Mouse (Mus musculus) bone marrow, adult 2 months (tissue): ENCODE results near the gene Nccrp1. TPM values are rescaled to one million over a fixed set of nuclear protein-coding genes. Genes with fewer than 3 reads are reported as not detected.
A peak's percentile ranks its signal among the peaks of the same experiment; 100 is the strongest.

Experiments
- H3K27ac ChIP-seq: fragments of 200-500 bp; 2 replicates; pipeline ENCODE4 v1.5.1; 2012; ENCODE audit warnings: low read depth, mild to moderate bottlenecking, control low read depth, inconsistent platforms, low read length; ENCODE audit not compliant: control insufficient read depth, poor library complexity, insufficient read depth
- H3K4me1 ChIP-seq: fragments of 200-500 bp; 2 replicates; pipeline ENCODE4 v1.6.1; 2011; ENCODE audit warnings: low read length; ENCODE audit not compliant: control insufficient read depth, insufficient read depth
- H3K4me3 ChIP-seq: fragments of 200-500 bp; replicated peaks from 2 replicates; pipeline ENCODE3; 2011; ENCODE audit warnings: mild to moderate bottlenecking, low read depth, low read length, control low read depth; ENCODE audit not compliant: control insufficient read depth
- CTCF ChIP-seq: fragments of 200-500 bp; IDR thresholded peaks from 2 replicates; pipeline ENCODE4 v1.5.1; 2011; ENCODE audit warnings: low read length, control low read depth; ENCODE audit not compliant: control insufficient read depth, insufficient read depth
- POLR2A ChIP-seq: fragments of 200-500 bp; IDR thresholded peaks from 2 replicates; pipeline ENCODE4 v1.6.1; 2011; ENCODE audit warnings: low read depth, mild to moderate bottlenecking, control low read depth, low read length, borderline replicate concordance; ENCODE audit not compliant: control insufficient read depth
- WGBS: fragments of 180-500 bp; shearing (Covaris S2); methylation state at CpG from one replicate; pipeline ENCODE4 v1.1.7; 2018; 5-methylcytosine and 5-hydroxymethylcytosine counted together
- polyA plus RNA-seq: library from polyadenylated mRNA; stranded (reverse); fragments of >200 nt; gene quantifications from 2 replicates; pipeline ENCODE4 v1.2.4, GENCODE M21; 2011; ENCODE audit warnings: low replicate concordance; ENCODE audit not compliant: missing spikeins, insufficient read depth, insufficient read length

The Nccrp1 gene
- polyA plus RNA-seq, 1 experiment: not detected

DNA sequence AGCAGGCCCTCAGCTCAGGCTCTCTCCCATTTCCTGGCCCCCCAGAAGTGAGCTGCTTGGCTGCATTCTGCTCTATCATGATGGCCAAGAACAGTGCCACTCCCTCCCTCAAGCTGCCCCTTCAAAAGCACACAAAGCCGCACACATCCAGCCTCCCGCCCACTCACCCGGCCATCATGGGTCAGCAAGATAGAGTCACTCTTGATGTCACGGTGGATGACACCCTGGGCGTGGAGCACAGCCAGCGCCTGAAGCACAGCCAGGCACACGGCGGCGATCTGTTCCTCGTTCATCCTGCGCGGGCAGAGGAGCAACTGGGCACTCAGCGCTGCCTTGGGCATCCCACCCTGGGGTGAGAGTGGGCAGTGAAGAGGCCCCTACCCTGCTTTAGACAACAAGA is 15.3 kb upstream of the Nccrp1 start:
- Histone ChIP-seq H3K27ac (no peak overlapping the region), H3K4me1 (no peaks in the 10 kb centered on the region), H3K4me3 (no peak overlapping the region)
- WGBS: 89% methylated on average over 13 of the region's 13 CpGs
- no peak for TF ChIP-seq POLR2A
- TF ChIP-seq CTCF: no peak

DNA sequence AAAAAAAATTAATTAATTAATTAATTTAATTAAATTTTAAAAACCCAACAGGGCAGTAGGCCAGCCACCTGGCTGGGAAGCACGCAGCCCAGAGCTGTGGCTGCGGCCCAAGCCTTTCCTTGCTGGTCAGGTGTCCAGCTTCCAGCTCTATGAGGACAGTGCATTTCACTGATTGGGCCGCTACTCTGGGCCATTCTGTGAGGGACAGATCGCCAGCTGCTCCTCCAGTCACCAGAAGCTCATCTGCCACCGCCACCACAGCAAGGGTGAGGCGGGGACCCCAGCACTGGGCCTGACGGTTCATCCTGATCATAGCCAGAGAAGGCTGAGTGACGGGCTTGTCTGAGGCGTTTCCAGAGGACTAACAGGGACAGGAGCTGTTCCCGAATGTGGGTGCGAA is 14.9 kb upstream of the Nccrp1 start:
- Histone ChIP-seq H3K4me1 (no peaks in the 10 kb centered on the region), H3K4me3 (no peak overlapping the region), H3K27ac (no peak overlapping the region)
- TF ChIP-seq CTCF: no peak
- TF ChIP-seq POLR2A: no peak
- 90% methylated on average over 11 of the region's 11 CpGs for WGBS

DNA sequence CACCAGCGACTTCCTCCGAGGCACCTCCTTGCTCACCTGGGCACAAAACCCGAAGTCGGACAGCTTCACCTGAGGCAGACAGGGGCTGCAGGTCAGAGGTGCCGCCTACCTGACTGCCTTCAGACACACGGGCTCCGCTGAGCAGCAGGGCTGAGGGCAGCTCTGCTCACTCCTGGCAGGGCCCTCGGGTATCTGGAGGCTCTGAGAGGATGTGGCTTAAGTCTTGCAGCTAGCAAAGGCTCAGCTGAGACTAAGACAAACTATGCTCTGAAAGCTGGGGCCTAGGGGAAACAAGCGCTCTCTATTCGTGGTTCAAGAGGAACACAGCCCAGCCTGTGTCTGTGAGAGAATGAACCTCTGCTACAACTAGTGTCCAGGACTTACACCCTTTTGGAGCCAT is 13.8 kb upstream of the Nccrp1 start:
- 84% methylated on average over 10 of the region's 10 CpGs for WGBS
- no peaks in the 10 kb centered on the region for H3K4me1 ChIP-seq
- TF ChIP-seq POLR2A (no peak), CTCF (no peak)

DNA sequence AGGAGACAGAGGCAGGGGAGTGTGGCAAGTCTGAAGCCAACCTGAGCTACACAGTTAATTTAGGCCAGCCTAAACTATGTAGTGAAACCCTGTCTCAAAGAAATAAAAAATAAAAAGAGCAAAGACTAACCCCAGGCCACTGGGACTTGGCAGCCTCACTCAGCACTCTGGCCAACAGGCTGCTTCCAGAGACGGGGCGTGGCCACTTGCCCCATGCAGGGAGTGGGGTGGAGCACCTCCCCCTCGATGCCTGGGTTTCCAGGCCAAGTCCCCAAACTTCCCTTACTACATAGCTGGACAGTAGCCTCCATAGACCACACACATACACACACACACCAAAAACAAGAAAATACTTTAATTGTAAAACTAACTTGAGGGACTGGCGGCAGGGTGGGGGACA is 11.4 kb upstream of the Nccrp1 start:
- TF ChIP-seq CTCF (no peak), POLR2A (no peak)
- Histone ChIP-seq H3K27ac (no peak overlapping the region), H3K4me3 (no peak overlapping the region), H3K4me1 (no peaks in the 10 kb centered on the region)
- WGBS: 56% methylated on average over 4 of the region's 4 CpGs

More for the DNA sequence above, 13.8 kb upstream of the Nccrp1 start:
- H3K4me3 ChIP-seq: no peak overlapping the region
- no peak overlapping the region for H3K27ac ChIP-seq

DNA sequence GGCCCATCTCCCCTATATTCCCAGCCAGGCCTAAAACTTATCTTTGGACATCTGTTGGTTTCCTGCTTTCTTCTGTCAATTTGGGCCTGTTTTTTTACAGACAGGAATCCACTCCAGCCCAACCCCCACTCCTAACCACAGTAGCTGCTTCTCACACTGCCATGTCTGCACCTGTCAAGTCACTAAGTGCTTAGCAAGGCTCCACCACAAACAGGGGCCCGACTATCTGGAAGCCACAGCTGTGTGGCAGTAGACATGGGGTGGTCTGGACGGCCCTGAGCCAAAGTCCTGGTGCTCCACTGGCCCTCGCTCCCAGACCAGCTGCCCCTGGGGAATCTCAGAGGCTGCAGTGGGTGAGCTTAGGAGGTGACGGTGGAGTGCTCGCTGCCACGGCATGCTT is 10.7 kb upstream of the Nccrp1 start:
- TF ChIP-seq POLR2A (no peak), CTCF (no peak)
- no peak overlapping the region for H3K4me3 ChIP-seq
- 29% methylated on average over 6 of the region's 6 CpGs for WGBS
- peak overlapping the region; percentile 25; the same call in 1 of the 2 replicates for H3K27ac ChIP-seq
- no peaks in the 10 kb centered on the region for H3K4me1 ChIP-seq

DNA sequence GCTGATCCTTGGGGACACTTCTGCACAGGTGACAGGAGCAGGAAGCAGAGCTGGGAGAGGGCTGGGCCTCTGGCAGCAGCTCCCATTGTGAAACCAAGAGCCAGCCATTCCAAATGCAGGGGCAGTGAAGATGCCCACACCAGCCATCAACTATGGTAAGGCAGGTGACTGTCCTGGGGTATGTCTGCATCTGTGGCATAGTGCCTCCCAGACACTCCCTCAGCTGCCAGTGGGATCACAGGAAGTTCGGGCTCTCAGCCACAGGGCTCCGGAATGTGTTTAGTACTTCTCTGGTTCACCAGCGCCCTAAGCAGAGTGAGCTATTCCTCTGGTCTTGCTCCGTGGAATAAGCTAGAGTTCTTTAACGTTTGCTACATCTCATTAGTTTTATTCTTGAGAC is 10.0 kb upstream of the Nccrp1 start:
- WGBS: 72% methylated on average over 5 of the region's 5 CpGs
- H3K27ac ChIP-seq: no peak overlapping the region
- H3K4me3 ChIP-seq: no peak overlapping the region
- H3K4me1 ChIP-seq: no peaks in the 10 kb centered on the region
- TF ChIP-seq CTCF (no peak), POLR2A (no peak)

DNA sequence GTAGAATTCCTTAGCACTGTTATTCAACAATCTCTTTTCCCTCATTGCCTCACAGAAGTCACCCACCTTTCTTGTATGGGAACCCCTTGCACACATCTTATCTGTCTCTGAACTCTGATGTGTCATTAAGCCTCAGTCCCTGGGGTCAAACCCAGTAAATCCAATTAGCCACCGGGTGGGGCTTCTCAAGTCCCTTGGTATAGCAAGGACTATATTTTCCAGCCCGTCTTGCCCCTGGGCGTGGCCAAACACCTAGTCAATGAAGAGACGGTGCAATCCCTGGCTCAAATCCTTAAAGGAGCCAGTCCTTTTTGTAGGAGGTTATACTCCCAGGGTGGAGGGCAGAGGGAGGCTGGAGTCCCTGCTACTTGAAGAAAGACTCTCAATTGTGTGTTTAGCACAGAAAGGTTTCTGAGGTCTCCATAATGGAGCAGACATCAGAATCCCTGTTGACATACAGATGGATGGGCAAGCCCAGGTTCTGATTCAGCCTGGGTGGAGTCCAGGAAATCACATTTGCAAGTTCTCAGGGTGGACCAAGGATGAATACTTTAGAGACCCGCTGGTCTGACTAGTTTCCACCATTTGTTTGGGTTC is 9.0 kb upstream of the Nccrp1 start:
- Histone ChIP-seq H3K27ac (no peak overlapping the region), H3K4me1 (no peaks in the 10 kb centered on the region), H3K4me3 (no peak overlapping the region)
- TF ChIP-seq CTCF (no peak), POLR2A (no peak)
- 57% methylated on average over 5 of the region's 5 CpGs for WGBS

DNA sequence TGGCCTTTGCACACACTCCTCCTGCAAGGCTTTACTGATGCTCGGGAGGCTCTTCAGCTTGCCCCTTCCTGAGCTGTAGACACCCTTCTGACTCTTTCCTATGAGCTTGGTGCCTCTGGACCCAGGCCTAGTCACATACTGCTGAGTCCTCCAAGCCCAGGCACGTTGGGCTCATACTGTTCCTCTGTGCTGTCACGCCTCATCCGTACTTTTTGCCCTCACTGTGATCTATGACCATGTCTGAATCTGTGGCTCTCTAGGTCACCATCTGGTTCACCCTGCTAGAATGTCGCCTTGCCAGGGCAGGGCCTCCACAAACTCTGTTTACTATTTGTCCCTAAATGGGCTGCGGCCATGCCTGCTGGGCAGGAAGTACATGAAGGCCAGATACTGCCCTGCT is 6.0 kb upstream of the Nccrp1 start:
- no peak overlapping the region for H3K27ac ChIP-seq
- TF ChIP-seq POLR2A (no peak), CTCF (no peak)
- 85% methylated on average over 6 of the region's 6 CpGs for WGBS

DNA sequence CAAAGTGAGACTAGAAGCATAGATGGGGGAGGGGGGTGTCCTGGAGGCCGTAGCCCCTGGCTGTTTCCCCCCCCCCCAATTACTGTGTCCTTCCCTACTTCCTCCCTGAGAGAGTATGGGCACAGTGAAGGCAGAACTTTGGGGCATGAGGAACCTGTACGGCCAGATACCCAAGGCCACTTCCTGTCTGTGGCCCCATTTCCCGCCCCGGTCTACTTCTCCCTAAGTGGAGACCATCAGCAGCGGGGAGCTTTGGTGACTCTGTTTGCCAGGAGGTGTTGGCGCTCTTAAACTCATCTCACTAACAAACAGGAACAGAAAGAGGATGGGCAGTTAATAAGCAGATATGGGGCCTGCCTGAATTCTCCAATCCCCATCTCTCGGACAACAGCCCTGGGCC is 574 bp upstream of the Nccrp1 start:
- no peak overlapping the region for H3K4me3 ChIP-seq

More for the DNA sequence above, 6.0 kb upstream of the Nccrp1 start:
- no peak overlapping the region for H3K4me3 ChIP-seq
- H3K4me1 ChIP-seq: peaks cover 1% of the 10 kb centered on the region; the same call in 1 of the 2 replicates

More for the DNA sequence above, 574 bp upstream of the Nccrp1 start:
- Histone ChIP-seq H3K27ac (no peak overlapping the region), H3K4me1 (peaks cover 2% of the 10 kb centered on the region)
- whole genome bisulfite sequencing: 6% methylated on average over 7 of the region's 7 CpGs
- TF ChIP-seq CTCF (no peak), POLR2A (no peak)
